Mouse (Mus musculus) liver, embryonic 11.5 days (tissue): Measurements from ENCODE around the gene 9130213A22Rik. TPM values are rescaled to one million over a fixed set of nuclear protein-coding genes. Genes with fewer than 3 reads are reported as not detected.
"Not testable (repeated sequence)": the region's sequence is repeated elsewhere in the genome, so short reads cannot be mapped to it uniquely, and the experiment has no call there.

Experiments used
- ATAC-seq: fragments of 200-750 bp; cut with Nextera tagmentation; replicated peaks from 2 replicates; pipeline ENCODE4 v1.8.0; 2017; ENCODE audit warnings: moderate number of reproducible peaks, mild to moderate bottlenecking, moderate TSS enrichment, moderate library complexity; ENCODE audit not compliant: low FRiP score
- DNase-seq: peaks from one replicate; pipeline ENCODE4 v3.0.0-alpha.2; 2017; ENCODE audit warnings: low spot score
- H3K27ac ChIP-seq: fragments of 300-500 bp; sonication (generic); 2 replicates; pipeline ENCODE4 v1.5.1; 2014; ENCODE audit warnings: mild to moderate bottlenecking, low read depth, low read length, control low read depth
- H3K27me3 ChIP-seq: fragments of 300-500 bp; sonication (generic); replicated peaks from 2 replicates; pipeline ENCODE4 v1.6.1; 2014; ENCODE audit warnings: low read length, mixed read lengths; ENCODE audit not compliant: control insufficient read depth, insufficient read depth
- H3K36me3 ChIP-seq: fragments of 300-500 bp; sonication (generic); 2 replicates; pipeline ENCODE4 v1.6.1; 2014; ENCODE audit warnings: mild to moderate bottlenecking, low read length, moderate library complexity, mixed read lengths; ENCODE audit not compliant: control insufficient read depth, insufficient read depth
- H3K4me1 ChIP-seq: fragments of 300-500 bp; sonication (generic); replicated peaks from 2 replicates; pipeline ENCODE4 v1.6.1; 2014; ENCODE audit warnings: low read length, mixed read lengths; ENCODE audit not compliant: control insufficient read depth, insufficient read depth
- H3K4me2 ChIP-seq: fragments of 300-500 bp; sonication (generic); 2 replicates; pipeline ENCODE4 v1.6.1; 2014; ENCODE audit warnings: mild to moderate bottlenecking, control low read depth, moderate library complexity
- H3K4me3 ChIP-seq: fragments of 300-500 bp; sonication (generic); 2 replicates; pipeline ENCODE4 v1.5.1; 2014; ENCODE audit warnings: low read depth, low read length, control low read depth
- H3K9ac ChIP-seq: fragments of 300-500 bp; sonication (generic); 2 replicates; pipeline ENCODE4 v1.6.1; 2014; ENCODE audit warnings: low read depth, low read length, control low read depth
- H3K9me3 ChIP-seq: fragments of 300-500 bp; sonication (generic); 2 replicates; pipeline ENCODE4 v1.6.1; 2016; ENCODE audit warnings: low read length, inconsistent platforms, mixed read lengths; ENCODE audit not compliant: control insufficient read depth
- WGBS: fragments of 180-500 bp; shearing (Covaris S2); extraction: QIAGEN DNeasy Blood & Tissue Kit; methylation state at CpG from one replicate; pipeline ENCODE4 v1.1.7; 2014; 5-methylcytosine and 5-hydroxymethylcytosine counted together
- polyA plus RNA-seq: library from polyadenylated mRNA; unstranded; fragments of >200 nt; fragmentation: Nextera tagmentation; extraction: Ambion mirVana; gene quantifications from 2 replicates; pipeline ENCODE4 v1.2.1, GENCODE M21; 2014

Gene 9130213A22Rik
- polyA plus RNA-seq, 1 experiment from 2014 or later = 0.10 TPM

- Histone ChIP-seq H3K36me3 (peaks cover 6% of the 10 kb centered on the region), H3K27me3 (no peaks in the 10 kb centered on the region), H3K27ac (peak overlapping the region; percentile 78), H3K9me3 (no peaks in the 10 kb centered on the region), H3K4me3 (peak overlapping the region; percentile 51), H3K9ac (peak overlapping the region; percentile 57), H3K4me1 (peaks cover 45% of the 10 kb centered on the region), H3K4me2 (peak overlapping the region; percentile 99)
- WGBS = 3% methylated on average over 27 of the region's 27 CpGs
- DNase-seq (peak; percentile 62), ATAC-seq (no peak)
These were observed 26.7 kb downstream of the 9130213A22Rik start for GRCm38 (mm10) chr11:69095511-69096231.

DNA sequence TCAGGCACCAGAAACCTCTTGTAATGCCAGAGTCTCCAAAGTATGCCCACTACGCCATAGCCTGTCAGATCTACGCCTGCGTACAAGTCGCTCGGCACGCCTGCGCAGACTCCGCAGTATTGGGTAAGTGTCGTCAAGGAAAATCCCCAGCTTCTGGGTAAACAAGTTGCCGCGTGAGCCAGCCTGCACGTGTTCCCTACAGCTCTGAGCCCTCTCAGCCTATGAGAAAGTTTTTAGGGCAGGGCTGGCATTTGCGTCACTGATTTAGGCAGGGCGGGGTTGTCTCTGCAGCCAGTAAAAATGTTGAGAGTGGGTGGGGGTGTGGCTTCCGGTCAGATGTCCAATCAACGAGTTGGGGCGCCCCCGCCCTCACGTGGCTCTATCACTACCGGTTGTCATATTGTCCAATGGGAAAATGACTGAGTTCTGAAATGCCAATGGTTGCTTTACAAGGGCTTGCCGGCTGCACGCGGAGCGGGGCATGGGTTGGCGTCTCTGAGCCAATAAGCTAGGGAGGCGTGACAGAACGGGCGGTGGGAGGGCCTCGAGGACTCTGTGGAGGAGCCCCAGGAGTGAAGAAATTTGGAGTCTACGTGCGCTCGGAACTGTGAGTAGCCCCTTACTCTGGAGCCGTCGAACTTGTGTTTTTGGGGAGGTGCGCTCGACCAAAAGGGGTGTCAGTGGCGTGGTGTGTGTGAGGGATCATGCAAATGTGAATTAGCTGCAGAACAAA lies 27.5 kb downstream of the 9130213A22Rik start, which contains the start of gene Per1:
Gene Per1, plus strand, starts transcription at position 521 of the 733 bp plus-strand sequence.
- Histone ChIP-seq H3K9me3 (no peaks in the 10 kb centered on the region), H3K27me3 (no peaks in the 10 kb centered on the region), H3K9ac (peak within 1 kb of the TSS; percentile 57), H3K4me1 (peaks cover 42% of the 10 kb centered on the region), H3K4me3 (peak within 1 kb of the TSS; percentile 51), H3K27ac (peak within 1 kb of the TSS; percentile 78), H3K36me3 (peaks cover 10% of the 10 kb centered on the region), H3K4me2 (peak within 1 kb of the TSS; percentile 99)
- DNase-seq (peak; percentile 96), ATAC-seq (peak; percentile 89)
- under 1% methylated on average over 37 of the region's 37 CpGs for WGBS

- not testable (repeated sequence) for H3K4me2 ChIP-seq, DNase-seq, H3K27ac ChIP-seq, H3K4me3 ChIP-seq, H3K9me3 ChIP-seq, H3K27me3 ChIP-seq, H3K9ac ChIP-seq, ATAC-seq
- H3K36me3 ChIP-seq = peaks cover 14% of the 10 kb centered on the region
- H3K4me1 ChIP-seq = peaks cover 42% of the 10 kb centered on the region
- WGBS = 90% methylated on average over 7 of the region's 7 CpGs
These were observed 28.5 kb downstream of the 9130213A22Rik start for GRCm38 (mm10) chr11:69093856-69094255.

GRCm38 (mm10) chr11:69092871-69093270 lies 29.5 kb downstream of the 9130213A22Rik start:
- H3K4me2 ChIP-seq = no peak overlapping the region
- no peak overlapping the region for H3K4me3 ChIP-seq
- peaks cover 37% of the 10 kb centered on the region for H3K4me1 ChIP-seq
- no peaks in the 10 kb centered on the region for H3K9me3 ChIP-seq
- ATAC-seq = no peak
- no peak overlapping the region for H3K9ac ChIP-seq
- no peak for DNase-seq
- H3K27me3 ChIP-seq = no peaks in the 10 kb centered on the region
- no peak overlapping the region for H3K27ac ChIP-seq
- peaks cover 14% of the 10 kb centered on the region for H3K36me3 ChIP-seq
- 83% methylated on average over 4 of the region's 4 CpGs for WGBS

- H3K4me3 ChIP-seq = no peak overlapping the region
- no peak for ATAC-seq
These were observed 30.0 kb downstream of the 9130213A22Rik start for GRCm38 (mm10) chr11:69092386-69092751.

DNA sequence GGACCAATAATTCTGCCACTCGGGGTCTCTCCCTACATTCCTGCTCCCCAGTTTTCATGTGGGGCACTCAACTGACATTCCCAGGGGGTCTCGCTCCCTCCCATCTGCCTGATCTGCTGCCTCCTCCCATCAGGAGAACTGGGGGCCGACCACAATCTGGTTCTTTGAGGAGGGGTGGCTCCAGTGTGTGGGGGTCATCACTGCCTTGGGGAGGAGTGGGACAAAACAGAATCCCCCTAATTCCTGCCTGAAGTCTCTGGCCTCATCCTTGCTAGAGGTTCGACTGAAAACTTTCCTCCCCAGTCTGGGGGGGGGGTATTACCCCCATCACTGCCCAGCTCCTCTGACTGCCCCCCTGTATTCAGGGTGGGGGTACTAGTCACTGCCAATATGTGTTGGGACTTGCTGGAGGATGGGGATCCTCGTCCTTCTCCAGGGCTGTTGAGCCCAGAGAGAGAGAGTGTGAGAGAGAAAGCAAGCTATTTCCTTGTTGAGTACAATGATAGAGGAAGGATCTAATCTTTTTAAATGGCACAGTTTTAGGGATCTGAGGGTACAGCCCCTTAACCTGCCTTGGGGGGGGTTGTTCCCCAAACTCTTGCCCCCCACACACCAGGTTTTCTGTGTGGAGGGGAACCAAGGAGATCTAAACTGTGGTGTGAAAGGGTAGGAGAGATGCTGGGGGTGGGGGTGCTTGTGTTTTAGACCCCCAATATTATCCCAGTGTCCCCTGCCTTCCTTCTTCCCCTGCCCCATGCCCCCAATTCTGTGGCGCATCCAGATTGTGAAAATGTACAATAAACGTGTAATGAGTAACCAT lies 30.6 kb downstream of the 9130213A22Rik start:
- Histone ChIP-seq H3K9me3 (no peaks in the 10 kb centered on the region), H3K36me3 (peaks cover 14% of the 10 kb centered on the region), H3K4me2 (no peak overlapping the region), H3K27ac (no peak overlapping the region), H3K9ac (peak overlapping the region; percentile 16; the same call in 1 of the 2 replicates), H3K4me1 (peaks cover 30% of the 10 kb centered on the region), H3K4me3 (no peak overlapping the region), H3K27me3 (no peaks in the 10 kb centered on the region)
- ATAC-seq (no peak), DNase-seq (no peak)
- 60% methylated on average over 7 of the region's 7 CpGs for WGBS

More at GRCm38 (mm10) chr11:69092386-69092751, 30.0 kb downstream of the 9130213A22Rik start:
- WGBS = 3% methylated on average over 3 of the region's 3 CpGs
- Histone ChIP-seq H3K9me3 (no peaks in the 10 kb centered on the region), H3K36me3 (peaks cover 14% of the 10 kb centered on the region), H3K27ac (no peak overlapping the region), H3K4me1 (peaks cover 36% of the 10 kb centered on the region), H3K4me2 (no peak overlapping the region), H3K27me3 (no peaks in the 10 kb centered on the region), H3K9ac (no peak overlapping the region)
- DNase-seq = peak; percentile 73

DNA sequence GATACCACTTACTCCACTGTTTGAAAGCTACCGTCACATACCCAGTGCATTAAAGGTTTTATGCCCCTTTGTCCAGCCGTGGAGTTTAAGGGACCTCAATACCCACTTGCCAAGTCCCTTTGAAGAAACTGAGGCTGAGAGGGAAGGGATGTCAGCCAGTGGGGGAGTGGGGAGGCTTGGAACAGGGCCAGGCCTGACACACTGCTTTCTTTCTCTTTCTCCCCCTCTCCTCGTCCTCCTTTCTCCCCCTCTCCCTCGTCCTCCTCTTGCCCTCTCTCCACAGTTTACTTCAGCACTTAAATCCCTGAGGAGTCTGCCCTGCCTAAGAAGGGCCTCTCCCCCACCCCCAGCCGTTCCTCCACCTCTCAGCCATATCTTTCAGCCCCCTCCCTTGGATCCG lies 32.0 kb downstream of the 9130213A22Rik start:
- Histone ChIP-seq H3K4me1 (peaks cover 20% of the 10 kb centered on the region), H3K4me2 (no peak overlapping the region), H3K9me3 (no peaks in the 10 kb centered on the region), H3K27ac (no peak overlapping the region), H3K36me3 (peaks cover 14% of the 10 kb centered on the region), H3K4me3 (peak overlapping the region; percentile 91; the same call in 1 of the 2 replicates), H3K27me3 (no peaks in the 10 kb centered on the region), H3K9ac (no peak overlapping the region)
- DNase-seq = no peak
- 78% methylated on average over 6 of the region's 6 CpGs for WGBS
- ATAC-seq = no peak

GRCm38 (mm10) chr11:69089616-69090290 lies 32.6 kb downstream of the 9130213A22Rik start:
- H3K4me2 ChIP-seq = peak overlapping the region; percentile 84
- 0 out of 2 replicates have a peak overlapping the region, but pooled peaks have one; percentile 28 for H3K27ac ChIP-seq
- DNase-seq (no peak), ATAC-seq (no peak)
- H3K9me3 ChIP-seq = no peaks in the 10 kb centered on the region
- H3K4me3 ChIP-seq = peak overlapping the region; percentile 91
- H3K9ac ChIP-seq = peak overlapping the region; percentile 97
- H3K4me1 ChIP-seq = peaks cover 20% of the 10 kb centered on the region
- WGBS = 86% methylated on average over 12 of the region's 12 CpGs
- no peaks in the 10 kb centered on the region for H3K27me3 ChIP-seq
- H3K36me3 ChIP-seq = peaks cover 14% of the 10 kb centered on the region
